Mouse (Mus musculus) gonadal fat pad, adult 2 months (tissue): ENCODE results near the gene Ibtk. TPM values are rescaled to one million over a fixed set of nuclear protein-coding genes. Genes with fewer than 3 reads are reported as not detected.

Source experiments
- DNase-seq: peaks from one replicate; pipeline ENCODE4 v3.0.0-alpha.2; 2012; ENCODE audit warnings: low read depth
- polyA plus RNA-seq: library from polyadenylated mRNA; depleted of rRNA; stranded (reverse); fragments of >200 nt; gene quantifications from 2 replicates; pipeline ENCODE4 v1.2.3, GENCODE M21; 2012; rRNA removed

Gene Ibtk
- polyA plus RNA-seq, 1 experiment = 8.0 TPM

- no peak for DNase-seq
Observed at GRCm38 (mm10) chr9:85701981-85702380, 47.2 kb downstream of the Ibtk start.

GRCm38 (mm10) chr9:85695606-85696005 is 53.5 kb downstream of the Ibtk start:
- no peak for DNase-seq

- no peak for DNase-seq
Observed at GRCm38 (mm10) chr9:85693231-85694116, 55.7 kb downstream of the Ibtk start.

GRCm38 (mm10) chr9:85685010-85685409 is 64.1 kb downstream of the Ibtk start:
- DNase-seq = no peak

GRCm38 (mm10) chr9:85675131-85675905 is 73.8 kb downstream of the Ibtk start:
- no peak for DNase-seq

- DNase-seq = no peak
Observed at GRCm38 (mm10) chr9:85673907-85674481, 75.1 kb downstream of the Ibtk start.

- no peak for DNase-seq
Observed at GRCm38 (mm10) chr9:85671582-85672331, 77.4 kb downstream of the Ibtk start.

- no peak for DNase-seq
Observed at GRCm38 (mm10) chr9:85664316-85664715, 84.8 kb downstream of the Ibtk start.

GRCm38 (mm10) chr9:85663810-85664209 is 85.3 kb downstream of the Ibtk start:
- DNase-seq = no peak

GRCm38 (mm10) chr9:85663091-85663490 is 86.0 kb downstream of the Ibtk start:
- DNase-seq = no peak

- no peak for DNase-seq
Observed at GRCm38 (mm10) chr9:85653401-85653800, 95.7 kb downstream of the Ibtk start.

GRCm38 (mm10) chr9:85638276-85638675 is 110.9 kb downstream of the Ibtk start:
- no peak for DNase-seq

Other genes with a start within 250 kb of the Ibtk start
- 1.9 and 2.6 TPM in 2 replicates for gene Tpbg, start 93.0 kb upstream of the Ibtk start, polyA plus RNA-seq